In genomic region chr2:72287142-72287541, GRCm38 (mm10) we compare ENCODE assay signal across 1 mouse cellular context.
TF ChIP-seq lines count a peak whose summit lies in the region.

No protein-coding gene starts in this region.

TF ChIP-seq in MEL, 35 proteins besides CTCF, POLR2A, EP300 and RAD21 (continued from another document):
- TF ChIP-seq TAL1 (IDR thresholded peaks at IDR 0.05; ENCODE audit: low read length) = peak; percentile 78
- no peak for TF ChIP-seq POLR2AphosphoS5 (IDR thresholded peaks at IDR 0.05; ENCODE audit: borderline replicate concordance, low read depth, low read length)
- TF ChIP-seq MAX (IDR thresholded peaks at IDR 0.05; ENCODE audit: low read length) = no peak
- no peak for TF ChIP-seq JUND (IDR thresholded peaks at IDR 0.05; ENCODE audit: low read depth, low read length)
